Mouse (Mus musculus) erythroblast, adult 5-6 weeks (primary cell): ENCODE measurements around the gene Faf1. TPM values are rescaled to one million over a fixed set of nuclear protein-coding genes. Genes with fewer than 3 reads are reported as not detected.

Experiments used
- ATAC-seq: replicated peaks from 2 replicates; pipeline ENCODE4 v1.8.0; 2016; ENCODE audit warnings: moderate number of reproducible peaks, mild to moderate bottlenecking, moderate TSS enrichment, inconsistent platforms; ENCODE audit not compliant: poor library complexity, low FRiP score, severe bottlenecking
- total RNA-seq, 2 experiments: library from RNA; stranded (forward) in 1 of 2; stranded (reverse) in 1 of 2; fragments of 150-400 nt in 1 of 2; fragments of 200-764, 138-1000 nt in 1 of 2; gene quantifications; 2 replicates each; pipeline versions ENCODE4 v1.2.3 to v1.2.4; 2015 to 2017; ENCODE audit warnings: low replicate concordance in 2 of 2

Faf1 gene
- total RNA-seq (2015; ENCODE audit: low replicate concordance) (9.2 and 24.8 TPM in 2 replicates), total RNA-seq (2017; ENCODE audit: low replicate concordance) (21.9 and 27.2 TPM in 2 replicates)

GRCm38 (mm10) chr4:109676218-109677215 is at the start of gene Faf1:
Gene Faf1 (plus strand): TSS chr4:109676588.
- ATAC-seq: peak; percentile 96

DNA sequence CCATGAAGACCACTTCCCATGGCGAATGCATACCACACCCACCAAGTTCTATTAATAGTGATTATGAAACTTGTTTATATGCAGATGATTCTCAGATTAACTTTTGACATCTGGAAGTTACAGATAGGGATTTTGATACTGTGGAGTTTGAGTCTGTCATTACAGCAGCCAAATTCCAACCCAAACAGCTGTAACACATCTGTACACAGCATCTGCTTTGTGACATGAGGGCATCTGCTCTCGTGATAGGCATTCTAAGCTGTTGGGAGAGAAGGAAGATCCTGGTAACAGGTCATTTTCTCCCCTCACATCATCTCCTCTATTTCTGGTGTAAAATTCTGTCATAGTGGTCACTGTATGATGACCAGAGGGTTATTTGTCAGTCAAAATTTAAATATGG is 46.2 kb upstream of the Faf1 start:
- ATAC-seq: no peak

GRCm38 (mm10) chr4:109631029-109631428 is 45.4 kb upstream of the Faf1 start:
- no peak for ATAC-seq

GRCm38 (mm10) chr4:109634971-109635370 is 41.4 kb upstream of the Faf1 start:
- ATAC-seq: peak; percentile 72; the same call in 1 of the 2 replicates

GRCm38 (mm10) chr4:109639356-109639755 is 37.0 kb upstream of the Faf1 start:
- ATAC-seq: no peak

DNA sequence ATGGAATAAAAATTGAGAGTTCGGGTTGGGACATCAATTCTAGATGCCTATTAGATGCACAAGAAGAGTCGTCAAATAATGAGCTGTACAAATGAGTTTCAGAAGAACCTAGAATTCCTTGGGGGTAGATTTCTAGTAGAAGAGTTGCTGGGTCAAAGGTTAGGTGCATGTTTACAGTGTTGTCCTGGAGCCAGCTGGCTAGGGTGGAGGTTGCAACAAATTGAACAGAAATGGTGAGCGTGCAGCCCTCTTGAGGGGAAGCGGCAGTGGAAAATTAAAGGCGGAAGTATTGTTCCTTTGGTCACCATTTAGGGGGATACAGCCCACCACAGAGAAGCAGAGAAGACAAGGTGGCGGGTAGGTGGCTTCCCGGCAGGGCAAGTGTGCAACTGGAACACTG is 36.2 kb upstream of the Faf1 start:
- no peak for ATAC-seq

GRCm38 (mm10) chr4:109641451-109641850 is 34.9 kb upstream of the Faf1 start:
- no peak for ATAC-seq

GRCm38 (mm10) chr4:109647281-109647680 is 29.1 kb upstream of the Faf1 start:
- ATAC-seq: no peak

GRCm38 (mm10) chr4:109649331-109649730 is 27.1 kb upstream of the Faf1 start:
- no peak for ATAC-seq

- ATAC-seq: no peak
Measured at GRCm38 (mm10) chr4:109653251-109653650, 23.1 kb upstream of the Faf1 start.

DNA sequence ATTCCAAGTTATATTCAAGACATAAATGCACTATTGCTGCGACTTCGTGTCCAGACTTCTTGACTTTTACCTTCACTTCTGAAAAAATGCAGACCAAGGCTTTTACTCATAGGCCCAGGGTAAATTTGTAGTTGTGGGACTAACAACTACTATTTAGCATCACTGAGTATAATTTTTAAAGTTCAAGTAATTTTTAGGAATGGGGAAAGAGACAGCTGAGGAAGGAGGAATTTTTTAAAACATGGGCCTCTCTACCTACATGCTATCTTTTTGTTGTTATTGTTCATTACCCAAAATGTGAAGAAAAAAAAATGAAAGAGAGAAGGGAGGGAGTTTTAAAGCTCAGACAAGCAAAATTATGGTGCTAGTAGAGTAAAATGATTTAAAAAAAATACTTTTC is 21.7 kb upstream of the Faf1 start:
- no peak for ATAC-seq

- ATAC-seq: no peak
Measured at GRCm38 (mm10) chr4:109655738-109656137, 20.6 kb upstream of the Faf1 start.

DNA sequence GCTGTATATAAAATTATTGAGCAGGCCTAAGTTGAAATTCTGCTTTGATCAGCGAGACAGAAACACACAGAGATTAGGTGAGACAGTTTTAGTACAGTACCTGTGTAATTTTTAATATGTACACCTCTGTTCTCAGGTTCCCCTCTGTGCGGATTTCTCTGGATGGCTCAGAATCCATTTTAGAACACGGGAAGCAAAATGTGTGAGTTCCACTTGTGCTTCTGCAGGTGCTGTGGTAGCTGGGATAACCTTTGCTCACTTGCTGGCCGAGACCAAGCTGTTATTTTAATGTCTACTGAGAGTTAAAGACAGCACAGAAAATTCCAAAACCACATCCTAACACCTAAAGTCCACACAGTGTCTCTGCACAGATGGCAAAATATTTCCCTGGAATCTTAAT is 20.1 kb upstream of the Faf1 start:
- no peak for ATAC-seq

- peak; percentile 48; the same call in 1 of the 2 replicates for ATAC-seq
Measured at GRCm38 (mm10) chr4:109657021-109657850, 19.2 kb upstream of the Faf1 start.

DNA sequence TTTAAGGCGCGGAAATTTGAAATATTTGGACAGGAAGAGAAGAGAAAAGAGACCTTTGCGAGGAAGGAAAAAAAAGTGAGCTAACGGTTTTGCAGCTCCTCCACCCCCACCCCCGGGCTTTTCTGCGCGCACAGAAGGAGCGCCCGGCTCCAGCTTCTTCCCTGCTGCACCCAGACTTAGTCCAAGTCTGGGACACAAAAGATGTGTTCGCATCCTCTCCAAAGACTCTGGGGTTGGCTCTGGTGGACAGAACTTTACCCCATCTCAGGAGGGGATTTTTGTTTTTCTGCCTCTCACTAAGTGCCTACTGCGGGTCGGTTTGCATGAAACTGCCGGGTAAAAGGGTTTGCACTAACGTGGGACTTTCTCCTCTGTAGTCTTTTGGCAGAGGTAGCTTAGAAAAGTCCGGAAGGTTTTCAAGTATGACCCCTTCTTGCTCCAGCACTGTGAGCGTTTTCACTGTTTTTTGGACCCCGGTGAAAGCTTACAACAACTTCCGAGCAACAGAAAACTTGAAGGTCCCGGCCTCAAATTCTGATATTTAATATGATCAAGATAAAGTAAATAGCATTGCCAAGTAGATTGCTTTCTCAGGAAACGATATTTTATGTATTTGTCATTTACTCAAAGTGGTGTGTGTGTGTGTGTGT is 18.4 kb upstream of the Faf1 start:
- ATAC-seq: peak; percentile 57; the same call in 1 of the 2 replicates

GRCm38 (mm10) chr4:109658826-109659225 is 17.6 kb upstream of the Faf1 start:
- no peak for ATAC-seq

GRCm38 (mm10) chr4:109659571-109659970 is 16.8 kb upstream of the Faf1 start:
- no peak for ATAC-seq

GRCm38 (mm10) chr4:109660568-109660967 is 15.8 kb upstream of the Faf1 start:
- ATAC-seq: no peak

GRCm38 (mm10) chr4:109661183-109661582 is 15.2 kb upstream of the Faf1 start:
- no peak for ATAC-seq

GRCm38 (mm10) chr4:109662271-109662670 is 14.1 kb upstream of the Faf1 start:
- no peak for ATAC-seq
